Mouse (Mus musculus) C2C12 (cell line): ENCODE measurements around the gene Dppa5a.

Experiments
- CTCF ChIP-seq: IDR thresholded peaks from one replicate; pipeline ENCODE4 v1.5.1; 2011; ENCODE audit not compliant: control insufficient read depth, insufficient read depth, insufficient read length
- FOSL1 ChIP-seq: IDR thresholded peaks from one replicate; pipeline ENCODE4 v1.8.0; 2011; ENCODE audit warnings: mild to moderate bottlenecking, low read length; ENCODE audit not compliant: poor library complexity, insufficient read depth, severe bottlenecking
- MAX ChIP-seq: IDR thresholded peaks from one replicate; pipeline ENCODE4 v1.6.1; 2011; ENCODE audit warnings: mild to moderate bottlenecking, control low read depth
- MYOD1 ChIP-seq: IDR thresholded peaks from one replicate; pipeline ENCODE4 v1.6.1; 2011; ENCODE audit warnings: low read depth; ENCODE audit not compliant: control insufficient read depth, insufficient read length
- USF1 ChIP-seq: IDR thresholded peaks from one replicate; pipeline ENCODE4 v1.6.1; 2011; ENCODE audit warnings: low read depth, mild to moderate bottlenecking, control low read depth, moderate library complexity

DNA sequence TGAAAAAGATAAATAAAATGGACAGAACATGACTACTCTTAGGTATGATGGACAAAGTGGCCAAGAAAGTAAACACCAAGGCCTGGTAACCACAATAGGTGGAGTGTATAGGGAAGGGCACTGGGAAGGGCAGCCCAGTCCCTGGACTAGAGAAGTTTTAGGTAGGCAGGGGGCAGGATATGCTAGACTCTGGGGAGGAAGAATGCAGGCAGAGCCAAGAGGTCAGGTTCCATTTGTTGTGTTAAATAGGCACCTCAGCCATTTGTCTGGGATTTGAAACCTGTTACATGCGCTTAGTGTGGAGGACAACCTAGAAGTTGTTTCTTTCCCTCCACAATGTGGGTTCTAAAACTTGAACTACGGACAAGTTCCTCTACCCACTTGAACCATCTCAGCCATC lies 1.4 kb upstream of the Dppa5a start:
- no peak for TF ChIP-seq CTCF
- no peak for TF ChIP-seq MYOD1
- no peak for TF ChIP-seq USF1
- TF ChIP-seq FOSL1: no peak
- no peak for TF ChIP-seq MAX
